Mouse (Mus musculus) spleen, embryonic (tissue): ENCODE measurements around the gene Adamtsl3.

Source experiments
- CTCF ChIA-PET: fragments of 350-600 bp; sonication (Branson Sonifier 250); formaldehyde crosslinking; loops from one replicate; lab custom pipeline; 2022; lab: Charles Lee

Gene Adamtsl3

GRCm38 (mm10) chr7:82422561-82422960, 87.1 kb downstream of the Adamtsl3 start:
- CTCF ChIA-PET, result no interaction called here

DNA sequence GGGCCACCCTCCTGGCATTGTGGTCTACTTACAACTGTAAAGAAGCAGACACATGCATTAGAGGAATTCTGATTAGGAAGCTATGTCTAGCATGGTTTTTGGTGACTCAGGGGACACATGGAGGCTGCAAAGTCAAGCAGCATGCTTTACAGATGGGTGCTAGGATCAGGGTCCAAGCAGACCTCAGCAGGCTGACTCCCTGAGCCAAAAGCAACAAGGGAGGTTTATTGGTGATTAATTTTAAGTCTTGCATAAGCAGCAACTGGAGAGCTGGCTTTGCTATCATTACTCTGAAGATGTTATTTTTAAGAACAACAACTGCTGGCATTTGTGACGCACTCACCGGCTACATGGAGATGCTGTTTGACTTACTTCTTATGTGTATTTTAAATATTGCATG, 88.1 kb downstream of the Adamtsl3 start:
- CTCF ChIA-PET, result interaction anchor here (0.6 kb wide), 1 partner anchor 1886 kb away, joined by 3 read pairs; no protein-coding TSS in a partner anchor

DNA sequence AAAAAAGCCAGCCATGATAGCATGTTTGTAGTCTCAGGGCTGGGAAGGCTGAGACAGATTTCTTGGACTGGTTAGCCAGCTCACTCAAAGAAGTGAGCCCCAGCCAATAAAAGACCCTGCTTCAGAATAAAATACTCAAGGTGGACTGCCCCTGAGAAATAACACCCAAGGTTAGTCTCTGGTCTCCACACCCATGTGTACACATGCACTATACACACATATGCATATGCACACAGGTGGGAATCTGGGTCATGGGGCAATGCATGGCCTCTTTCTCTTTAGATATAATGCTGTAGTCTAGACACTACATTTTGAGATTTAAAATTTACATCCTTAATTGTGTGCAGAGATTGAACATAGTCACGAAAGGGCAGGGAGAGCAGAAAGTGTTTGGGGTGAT, 88.8 kb downstream of the Adamtsl3 start:
- CTCF ChIA-PET, result no interaction called here

DNA sequence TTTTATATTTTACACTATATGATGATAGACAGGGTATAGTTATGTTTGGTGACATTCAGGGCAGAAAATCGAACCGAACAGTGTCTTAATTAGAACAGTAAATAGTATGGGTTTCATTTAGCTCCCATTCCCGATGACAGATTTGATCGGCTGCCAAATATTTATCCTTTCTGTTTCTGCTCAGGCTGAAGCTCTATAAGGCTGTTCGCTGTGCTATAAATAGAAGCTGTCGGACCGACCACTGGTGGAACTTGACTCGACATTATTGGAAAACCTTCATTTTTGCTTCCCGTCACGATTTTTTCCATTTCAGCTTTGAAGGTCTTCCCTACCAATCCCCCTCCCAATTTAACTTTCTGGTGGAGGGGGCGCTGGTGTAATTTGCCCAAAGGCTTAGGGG, 89.9 kb downstream of the Adamtsl3 start:
- CTCF ChIA-PET, result no interaction called here

DNA sequence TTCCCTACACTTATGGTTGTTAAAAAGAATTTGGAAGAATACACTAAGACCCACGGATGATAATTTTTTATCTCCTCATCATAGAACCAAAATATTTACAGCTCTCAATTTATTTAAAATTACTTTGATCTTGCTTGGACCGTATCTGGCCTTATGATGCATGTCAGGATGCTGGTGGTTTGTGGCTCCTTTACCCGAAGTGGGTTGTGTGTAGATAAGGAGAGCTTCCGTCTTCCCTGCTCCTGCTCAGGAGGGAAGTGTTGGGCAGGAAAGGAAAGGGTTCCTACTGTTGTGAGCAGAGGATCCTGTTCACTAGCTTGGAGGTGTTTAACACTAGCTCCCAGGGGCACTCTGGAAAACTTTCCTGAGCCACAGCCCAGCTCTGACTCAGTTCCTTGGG, 94.0 kb downstream of the Adamtsl3 start:
- CTCF ChIA-PET, result no interaction called here

- CTCF ChIA-PET, result no interaction called here
Measured at GRCm38 (mm10) chr7:82431572-82431971, 96.1 kb downstream of the Adamtsl3 start.

DNA sequence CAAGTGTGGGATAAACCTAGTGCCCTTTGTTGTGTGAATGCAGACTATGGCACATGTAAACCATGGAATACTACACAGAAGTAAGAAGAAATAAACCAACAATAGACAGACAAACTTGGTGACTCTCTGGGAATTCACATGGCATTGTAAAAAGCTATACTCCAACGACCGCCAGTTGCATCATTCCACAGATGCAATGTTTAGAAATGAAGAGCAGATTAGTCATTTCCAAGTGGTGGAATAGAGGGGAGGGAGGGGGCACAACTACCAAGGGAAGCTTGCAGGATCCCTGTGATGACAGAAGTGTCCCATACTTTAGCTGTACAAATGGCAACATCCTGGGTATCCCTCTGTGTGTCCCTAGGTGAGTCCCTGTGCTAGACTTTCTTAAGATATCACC, 97.7 kb downstream of the Adamtsl3 start:
- CTCF ChIA-PET, result interaction anchor here (0.6 kb wide), 1 partner anchor 91 kb away, joined by 3 read pairs; no protein-coding TSS in a partner anchor

- CTCF ChIA-PET, result no interaction called here
Measured at GRCm38 (mm10) chr7:82458376-82458775, 122.9 kb downstream of the Adamtsl3 start.

- CTCF ChIA-PET, result no interaction called here
Measured at GRCm38 (mm10) chr7:82462921-82463523, 127.5 kb downstream of the Adamtsl3 start.

- CTCF ChIA-PET, result no interaction called here
Measured at GRCm38 (mm10) chr7:82464364-82464763, 128.9 kb downstream of the Adamtsl3 start.

DNA sequence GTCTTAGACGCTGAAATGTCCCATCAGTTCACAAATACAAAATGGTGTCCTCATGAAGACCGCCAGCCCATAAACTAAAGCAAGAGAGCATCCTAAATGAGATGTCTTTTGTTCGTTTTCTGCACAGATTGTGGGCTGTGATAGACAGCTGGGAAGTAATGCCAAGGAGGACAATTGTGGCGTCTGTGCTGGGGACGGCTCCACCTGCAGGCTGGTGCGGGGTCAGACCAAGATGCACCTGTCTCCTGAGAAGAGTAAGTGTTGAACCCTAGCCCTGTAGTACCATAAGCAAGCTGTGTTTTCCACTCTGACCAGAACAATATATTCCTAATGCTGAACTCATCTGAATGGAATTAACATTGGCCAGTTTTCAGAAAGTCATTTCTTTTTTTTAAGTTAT, 129.9 kb downstream of the Adamtsl3 start:
- CTCF ChIA-PET, result no interaction called here

DNA sequence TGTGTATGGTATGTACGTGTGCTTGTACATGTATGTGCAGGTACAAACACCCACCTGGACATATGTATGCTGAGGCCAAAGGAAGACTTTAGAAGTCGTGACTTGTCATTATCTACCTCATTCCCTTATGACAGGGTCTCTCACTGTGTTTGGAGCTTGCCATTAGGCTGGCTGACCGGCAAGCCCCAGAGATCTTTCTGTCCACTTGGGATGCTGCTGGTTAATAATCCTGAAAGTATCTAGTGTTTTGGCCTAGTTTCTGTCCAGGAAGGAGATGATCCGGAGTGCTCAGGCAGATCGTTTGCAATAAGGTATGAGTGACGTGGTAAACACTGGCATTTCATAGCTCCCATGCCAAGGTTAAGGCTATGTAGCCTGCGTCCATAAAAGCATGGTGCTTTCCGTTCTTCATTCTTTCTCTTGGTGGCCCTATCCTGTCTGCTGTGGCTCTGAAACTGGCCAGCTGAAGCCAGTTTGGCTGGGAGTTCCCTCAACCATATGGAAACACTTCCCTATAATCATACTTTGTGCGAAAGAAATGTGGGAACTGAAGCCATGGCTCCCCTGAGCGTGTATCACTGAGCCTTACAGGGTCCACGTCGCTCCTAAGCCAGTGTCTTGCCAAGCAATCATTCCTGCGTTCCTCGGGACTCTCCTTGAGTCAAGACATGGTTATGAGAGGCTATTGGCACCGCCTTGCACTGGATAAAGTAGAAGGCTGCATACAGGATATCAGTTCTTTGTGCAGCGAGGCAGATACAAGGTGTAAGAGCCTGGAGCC, 141.1 kb downstream of the Adamtsl3 start:
- CTCF ChIA-PET, result no interaction called here

DNA sequence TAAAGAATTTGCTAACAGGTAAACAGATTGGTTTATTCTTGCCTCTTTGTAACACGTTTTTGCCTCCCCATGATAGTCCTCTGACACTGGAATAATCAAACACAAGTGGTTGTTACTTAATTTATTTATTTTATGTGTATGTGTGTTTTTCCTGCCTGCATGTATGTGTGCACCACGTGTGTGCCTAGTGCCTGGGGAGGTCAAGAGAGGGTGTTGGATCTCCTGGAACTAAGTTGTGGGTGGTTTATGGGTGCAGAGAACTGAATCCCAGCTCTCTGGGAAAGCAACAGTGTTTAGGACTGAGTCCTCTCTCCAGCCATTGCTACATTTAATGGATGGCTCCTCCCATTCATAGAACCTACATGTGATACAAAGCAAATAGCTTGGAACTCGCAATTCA, 143.0 kb downstream of the Adamtsl3 start:
- CTCF ChIA-PET, result no interaction called here

DNA sequence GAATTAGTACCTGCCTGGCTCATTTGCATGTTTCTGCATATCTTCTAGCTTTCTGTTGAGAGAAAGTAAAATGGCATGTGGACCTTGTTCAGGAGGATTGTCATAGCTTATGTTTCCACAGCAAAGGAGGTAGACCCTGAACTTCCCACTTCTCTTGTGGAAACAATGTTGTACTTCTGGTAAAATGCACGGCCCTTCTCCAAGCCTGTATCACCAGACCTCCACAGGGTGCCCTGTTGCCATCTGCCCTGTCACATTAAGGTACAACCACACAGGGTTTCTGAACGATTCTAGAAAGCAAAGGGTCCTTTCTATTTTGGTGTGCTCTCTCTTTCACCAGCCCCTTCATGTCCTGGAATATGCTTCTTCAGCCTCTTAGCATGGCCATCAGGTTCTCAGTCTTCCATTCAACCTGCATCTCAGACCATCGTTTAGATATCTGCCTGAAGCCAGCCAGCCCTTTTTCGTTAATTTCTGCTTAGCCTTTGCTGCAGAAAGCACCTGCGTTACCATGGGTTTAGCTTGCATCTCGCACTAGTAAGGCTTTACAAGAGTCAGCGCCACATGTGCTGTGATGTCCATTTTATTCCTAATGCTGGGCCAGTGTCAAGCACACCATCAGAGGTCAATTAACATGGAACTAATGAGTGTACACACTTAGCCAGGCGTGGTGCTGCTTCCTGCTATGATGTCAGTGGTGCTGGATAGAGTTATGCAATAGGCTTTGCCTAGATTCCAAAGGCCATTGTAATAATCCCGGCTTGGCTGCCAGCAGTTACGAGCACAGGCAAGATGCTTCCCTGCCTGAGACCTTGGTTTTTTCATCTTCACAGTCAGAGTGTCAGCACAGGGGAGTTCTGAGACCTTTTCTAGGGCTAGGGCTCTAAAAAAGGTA, 143.6 kb downstream of the Adamtsl3 start:
- CTCF ChIA-PET, result no interaction called here

GRCm38 (mm10) chr7:82483426-82483825, 147.9 kb downstream of the Adamtsl3 start:
- CTCF ChIA-PET, result no interaction called here

DNA sequence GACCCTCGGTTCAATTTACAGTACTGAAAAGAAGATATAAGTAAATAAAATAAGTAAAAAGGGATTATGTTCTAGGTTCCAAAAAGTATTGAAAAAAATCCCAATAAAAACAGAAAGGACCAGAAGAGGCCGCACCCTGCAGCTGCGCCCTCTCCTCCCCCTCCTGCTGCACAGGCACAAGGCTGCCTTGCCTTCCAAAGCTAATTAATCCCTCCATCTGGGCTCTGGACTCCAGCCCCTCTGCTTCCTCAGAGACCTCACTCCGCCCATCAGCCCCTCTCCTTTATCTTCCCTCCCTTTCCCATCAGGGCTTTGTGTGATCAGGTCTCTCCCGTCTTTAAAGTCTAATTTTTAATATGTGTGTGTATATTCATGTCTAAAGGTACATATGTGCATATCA, 149.3 kb downstream of the Adamtsl3 start:
- CTCF ChIA-PET, result no interaction called here

GRCm38 (mm10) chr7:82485344-82485954, 150.0 kb downstream of the Adamtsl3 start:
- CTCF ChIA-PET, result no interaction called here

- CTCF ChIA-PET, result no interaction called here
Measured at GRCm38 (mm10) chr7:82491018-82491417, 155.5 kb downstream of the Adamtsl3 start.

DNA sequence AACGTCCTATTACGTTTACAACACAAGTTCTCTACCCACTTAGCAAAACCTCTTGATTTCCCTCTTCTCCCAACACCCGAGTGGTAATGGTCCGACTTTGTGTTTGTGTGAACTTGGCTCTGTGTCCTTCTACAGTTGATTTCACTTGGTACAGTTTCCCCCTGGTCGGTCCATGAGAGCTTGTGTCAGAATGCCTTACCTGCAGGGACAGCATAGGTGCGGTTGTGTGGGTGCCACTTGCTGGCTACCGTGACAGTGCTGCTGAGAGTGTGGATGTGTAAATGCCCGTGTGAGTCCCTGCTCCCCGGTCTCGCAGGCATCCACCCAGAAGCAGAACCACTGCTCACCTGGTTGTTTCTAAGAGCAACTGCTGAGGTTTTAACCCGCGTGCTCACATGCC, 157.4 kb downstream of the Adamtsl3 start:
- CTCF ChIA-PET, result no interaction called here

- CTCF ChIA-PET, result no interaction called here
Measured at GRCm38 (mm10) chr7:82494220-82494619, 158.7 kb downstream of the Adamtsl3 start.

DNA sequence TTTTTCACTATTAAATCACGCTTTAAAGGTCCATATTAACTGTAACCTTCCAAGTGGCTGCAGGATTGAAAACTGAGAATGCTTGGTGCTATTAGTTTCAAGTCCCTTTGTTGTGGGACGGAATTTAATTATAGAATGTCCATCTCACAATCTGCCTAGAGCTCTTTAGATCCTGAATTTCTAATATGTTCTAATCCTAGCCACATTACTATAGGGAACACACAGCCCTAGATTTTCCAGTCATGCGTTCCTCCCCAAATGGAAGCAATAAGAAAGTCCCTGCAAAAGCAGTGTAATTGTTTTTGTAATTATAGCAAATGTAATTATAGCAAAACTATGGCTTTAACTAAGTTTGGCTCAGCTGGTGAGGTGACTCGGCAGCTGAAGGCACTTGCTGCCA, 161.6 kb downstream of the Adamtsl3 start:
- CTCF ChIA-PET, result no interaction called here

DNA sequence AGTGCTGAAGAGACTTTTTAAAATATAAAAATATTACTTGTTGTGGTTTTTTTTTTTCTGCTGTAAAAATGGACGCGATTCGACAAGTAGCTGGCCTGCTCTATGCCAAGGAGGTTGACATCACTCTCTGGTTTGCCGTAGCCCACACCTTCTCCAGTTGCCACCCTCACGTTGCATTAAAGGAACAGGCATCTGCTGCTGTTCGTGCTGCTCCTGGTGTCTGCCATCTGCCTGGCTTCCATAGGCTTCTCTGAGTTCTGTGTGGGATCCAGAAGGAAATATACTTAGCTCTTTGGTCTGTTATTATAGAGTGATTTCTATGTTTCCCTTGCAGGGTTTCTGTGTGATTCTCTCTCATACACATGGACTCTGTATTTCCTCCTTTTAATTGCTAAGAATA, 165.8 kb downstream of the Adamtsl3 start:
- CTCF ChIA-PET, result no interaction called here
